Mouse (Mus musculus) G1E (cell line): ENCODE results near the gene Rcan1.

ENCODE experiments used
- CTCF ChIP-seq: IDR thresholded peaks from 2 replicates; pipeline ENCODE4 v1.5.1; 2012; ENCODE audit warnings: low read depth, low read length, inconsistent platforms, mixed read lengths
- GATA1 ChIP-seq: IDR thresholded peaks from 2 replicates; pipeline ENCODE4 v1.6.1; 2012; ENCODE audit warnings: borderline replicate concordance, low read length, inconsistent platforms, mixed read lengths
- POLR2AphosphoS5 ChIP-seq: IDR thresholded peaks from 2 replicates; pipeline ENCODE4 v1.6.1; 2012; ENCODE audit warnings: low read depth, low read length, inconsistent platforms; ENCODE audit not compliant: insufficient replicate concordance
- TAL1 ChIP-seq: conservative IDR thresholded peaks from 2 replicates; pipeline ENCODE4 v1.6.1; 2012; ENCODE audit warnings: low read depth, low read length, inconsistent platforms, mixed read lengths

DNA sequence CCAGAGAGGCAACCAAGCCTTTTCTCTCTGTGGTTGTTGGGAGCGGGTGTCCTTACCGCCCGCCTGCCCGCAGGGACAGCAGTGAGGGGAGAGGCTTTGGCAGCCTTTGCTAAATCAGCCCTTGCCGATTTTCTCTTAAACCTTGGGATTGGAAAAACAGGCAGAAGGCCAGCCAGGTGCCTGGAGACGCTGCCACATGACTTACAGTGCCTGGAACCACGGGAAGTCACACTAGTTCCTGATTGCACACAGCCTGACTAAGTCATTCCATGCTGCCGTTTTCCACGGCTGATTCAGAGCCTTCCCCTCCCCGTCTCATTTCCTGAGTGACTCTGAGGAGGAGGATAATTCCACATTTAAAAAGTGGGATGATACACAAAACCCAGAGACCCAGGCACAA, 47.3 kb downstream of the Rcan1 start:
- no peak for TF ChIP-seq CTCF
- TF ChIP-seq GATA1: no peak
- TF ChIP-seq TAL1: no peak
- TF ChIP-seq POLR2AphosphoS5: no peak
